Mouse (Mus musculus) left cerebral cortex, postnatal 10 days (tissue): Measurements from ENCODE around the gene Ddb1. TPM values are rescaled to one million over a fixed set of nuclear protein-coding genes. Genes with fewer than 3 reads are reported as not detected.
"Not testable (repeated sequence)": the region's sequence is repeated elsewhere in the genome, so short reads cannot be mapped to it uniquely, and the experiment has no call there.

Experiments
- DNase-seq, 2 experiments: peaks; one replicate each; pipeline ENCODE4 v3.0.0; 2021 to 2022; ENCODE audit warnings: low spot score in 2 of 2, mixed read lengths in 1 of 2; ENCODE audit errors: extremely low spot score in 1 of 2
- intact Hi-C: fragments of 180-260 bp; cut with DNase I; formaldehyde crosslinking; loops from one replicate; pipeline ENCODE4 v1.15.1; 2025
- total RNA-seq, 2 experiments: library from RNA; stranded (reverse); gene quantifications; 2 replicates each; pipeline ENCODE4 v1.2.3; 2021

Ddb1 gene
- total RNA-seq, result 100 to 1,000 TPM; 207 to 211 TPM

DNA sequence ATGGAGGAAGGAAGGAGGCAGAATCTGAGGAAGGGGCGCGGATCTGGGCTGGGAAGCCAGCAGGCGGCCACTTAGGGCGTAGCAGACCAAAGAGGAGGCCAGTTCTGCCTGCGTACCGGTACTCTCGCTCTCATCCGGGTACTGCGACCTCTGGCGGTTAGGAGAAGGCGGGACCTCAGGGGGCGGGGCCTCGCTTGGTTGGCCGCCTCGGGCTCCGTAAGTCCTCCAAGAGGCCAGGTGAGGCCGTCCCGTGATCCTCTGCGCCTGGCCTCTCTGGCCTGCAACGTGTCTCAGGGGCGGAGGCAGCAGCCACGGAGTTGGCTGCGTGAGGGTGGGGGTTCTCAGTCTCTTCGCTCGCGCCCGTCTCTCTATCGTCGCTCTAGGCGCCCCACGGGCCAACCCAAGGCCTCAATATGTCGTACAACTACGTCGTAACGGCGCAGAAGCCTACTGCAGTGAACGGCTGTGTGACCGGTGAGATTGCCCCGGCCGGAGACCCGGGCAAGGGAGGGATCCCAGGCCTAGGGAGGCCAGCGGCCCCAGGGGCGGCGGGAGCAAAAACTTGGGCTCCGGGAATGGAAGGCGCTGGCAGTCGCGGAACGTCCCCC is at the start of gene Ddb1, which contains the start of gene Tkfc:
Gene Ddb1 (plus strand): TSS at position 35 of the 608 bp plus-strand sequence.
Gene Tkfc (minus strand): TSS at position 362 of the 608 bp plus-strand sequence.
- intact Hi-C loops, result loop anchor here (5.0 kb wide), 1 partner anchor 48 kb away; the partner anchor contains the start of gene Tmem216
- peak; percentile 98 to 99 for DNase-seq

DNA sequence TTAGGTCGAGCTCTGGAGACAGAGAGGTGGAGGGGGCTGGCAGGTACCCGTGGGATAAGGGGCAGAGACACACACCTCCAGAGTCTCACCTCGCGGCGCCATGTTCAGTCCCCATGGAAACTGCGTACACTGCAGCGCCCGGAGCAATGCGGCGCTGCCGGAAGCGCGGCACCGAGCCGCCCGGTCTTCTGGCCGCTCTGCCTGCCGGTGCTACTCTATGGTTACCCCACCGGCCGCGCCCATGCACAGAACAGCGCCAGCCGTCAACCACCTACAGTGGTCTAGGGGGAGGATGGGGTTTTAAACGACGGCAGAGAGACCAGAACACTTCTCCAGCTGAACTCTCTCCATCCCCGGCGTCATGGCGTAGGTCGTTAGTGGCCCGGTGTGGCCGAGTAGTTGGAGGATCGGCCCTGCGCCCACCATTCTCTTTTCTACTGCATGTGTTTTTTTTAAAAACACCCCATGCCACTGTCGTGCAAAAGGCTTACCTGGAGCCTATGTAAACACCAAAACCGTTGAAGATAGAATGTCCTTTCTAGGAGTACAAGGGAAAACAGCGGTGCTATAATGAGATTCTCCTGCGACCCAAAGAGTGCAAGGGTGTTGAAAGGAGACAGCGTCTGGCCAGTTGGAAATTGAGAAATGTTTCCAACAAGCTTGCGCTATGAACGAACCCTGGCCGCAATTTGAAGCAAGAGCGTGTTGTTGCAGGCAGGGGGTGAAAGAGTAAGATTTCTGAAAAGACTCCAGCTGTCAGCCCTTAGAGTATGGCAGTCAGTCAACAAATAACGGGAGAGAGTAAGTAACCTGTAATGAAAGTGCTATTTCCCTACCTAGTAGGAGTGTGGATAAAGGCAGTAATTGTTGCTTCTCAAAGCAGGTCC is 49.3 kb upstream of the Ddb1 start, which contains the start of gene Tmem216:
Gene Tmem216 (minus strand): TSS at position 615 of the 887 bp plus-strand sequence.
- DNase-seq, result peak; percentile 74 to 91
- intact Hi-C loops, result loop anchor here (5.0 kb wide), 1 partner anchor 51 kb away; the partner anchor contains the start of genes Ddb1 and Tkfc

DNA sequence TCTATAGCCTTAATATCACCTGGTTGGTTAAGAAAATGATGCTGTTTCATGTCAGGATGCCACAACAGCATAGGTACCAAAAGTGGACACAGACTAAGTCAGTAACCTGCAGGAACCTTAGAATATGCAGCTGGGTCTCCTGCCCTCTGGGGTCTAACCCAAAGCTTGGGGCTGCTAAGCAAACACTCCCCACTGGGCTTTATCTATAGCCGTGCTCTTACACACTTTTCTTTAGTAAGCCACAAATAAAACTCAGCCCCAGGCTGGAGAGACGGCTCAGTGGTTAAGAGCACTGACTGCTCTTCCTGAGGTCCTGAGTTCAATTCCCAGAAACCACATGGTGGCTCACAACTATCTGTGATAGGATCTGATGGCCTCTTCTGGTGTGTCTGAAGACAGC is 48.1 kb upstream of the Ddb1 start:
- intact Hi-C loops, result loop anchor here (5.0 kb wide), 1 partner anchor 50 kb away; the partner anchor contains the start of genes Ddb1 and Tkfc
- no peak for DNase-seq

DNA sequence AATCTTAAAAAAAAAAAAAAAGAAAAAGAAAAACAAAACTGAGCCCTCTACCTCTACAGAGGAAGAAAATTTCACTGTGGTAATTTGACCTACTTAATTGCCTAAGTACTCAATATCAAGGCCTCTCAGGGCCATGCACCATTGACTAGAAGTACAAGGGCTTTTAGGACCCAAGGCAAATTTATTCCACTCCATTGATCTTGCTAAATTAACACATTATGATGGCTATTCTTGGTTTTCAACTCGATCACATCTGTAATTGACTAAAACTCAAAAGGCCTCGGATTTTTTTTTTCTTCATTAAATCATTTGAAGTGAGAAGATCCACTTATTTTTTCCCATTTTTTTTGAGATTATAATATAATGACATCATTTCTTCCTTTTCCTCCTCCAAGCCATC is 47.7 kb upstream of the Ddb1 start:
- intact Hi-C loops, result loop anchor here (5.0 kb wide), 1 partner anchor 50 kb away; the partner anchor contains the start of genes Ddb1 and Tkfc

DNA sequence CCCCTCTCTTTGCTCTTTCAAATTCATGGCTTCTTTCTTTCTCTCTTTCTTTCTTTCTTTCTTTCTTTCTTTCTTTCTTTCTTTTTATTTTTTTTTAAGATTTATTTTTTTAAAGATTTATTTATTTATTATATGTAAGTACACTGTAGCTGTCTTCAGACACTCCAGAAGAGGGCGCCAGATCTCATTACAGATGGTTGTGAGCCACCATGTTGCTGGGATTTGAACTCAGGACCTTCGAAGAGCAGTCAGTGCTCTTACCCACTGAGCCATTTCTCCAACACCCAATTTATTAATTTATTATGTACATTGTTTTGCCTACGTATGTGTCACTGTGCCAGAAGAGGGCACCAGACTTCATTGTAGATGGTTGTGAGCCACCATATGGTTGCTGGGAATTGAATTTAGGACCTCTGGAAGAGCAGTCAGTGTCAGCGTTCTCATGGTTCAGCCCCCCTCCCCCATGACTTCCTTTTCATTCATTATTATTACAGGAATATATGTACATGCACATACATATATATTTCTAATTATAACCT is 47.2 kb upstream of the Ddb1 start:
- DNase-seq, result not testable (repeated sequence)
- intact Hi-C loops, result loop anchor here (5.0 kb wide), 1 partner anchor 49 kb away; the partner anchor contains the start of genes Ddb1 and Tkfc

More for the DNA sequence above, 47.7 kb upstream of the Ddb1 start:
- no peak for DNase-seq

DNA sequence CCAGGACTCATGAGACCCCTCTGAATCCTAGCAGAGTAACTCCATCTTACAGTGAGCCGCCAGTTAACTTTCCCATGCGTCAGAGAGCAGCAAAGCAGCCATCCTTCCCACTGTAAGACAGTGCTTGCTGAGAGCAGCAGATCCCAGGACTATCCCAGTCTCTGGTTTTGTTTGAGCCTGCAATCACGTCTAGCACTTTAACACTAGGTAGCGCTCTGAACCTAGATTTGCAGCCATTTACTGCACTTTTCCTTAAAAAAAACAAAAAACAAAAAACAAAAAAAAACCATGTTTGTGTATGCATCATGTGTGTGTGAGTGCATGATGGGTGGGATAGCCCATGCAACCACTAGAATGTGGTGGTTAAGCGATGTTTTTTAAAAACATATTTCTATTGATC is 45.0 kb upstream of the Ddb1 start:
- DNase-seq, result no peak
- intact Hi-C loops, result no loop called here

DNA sequence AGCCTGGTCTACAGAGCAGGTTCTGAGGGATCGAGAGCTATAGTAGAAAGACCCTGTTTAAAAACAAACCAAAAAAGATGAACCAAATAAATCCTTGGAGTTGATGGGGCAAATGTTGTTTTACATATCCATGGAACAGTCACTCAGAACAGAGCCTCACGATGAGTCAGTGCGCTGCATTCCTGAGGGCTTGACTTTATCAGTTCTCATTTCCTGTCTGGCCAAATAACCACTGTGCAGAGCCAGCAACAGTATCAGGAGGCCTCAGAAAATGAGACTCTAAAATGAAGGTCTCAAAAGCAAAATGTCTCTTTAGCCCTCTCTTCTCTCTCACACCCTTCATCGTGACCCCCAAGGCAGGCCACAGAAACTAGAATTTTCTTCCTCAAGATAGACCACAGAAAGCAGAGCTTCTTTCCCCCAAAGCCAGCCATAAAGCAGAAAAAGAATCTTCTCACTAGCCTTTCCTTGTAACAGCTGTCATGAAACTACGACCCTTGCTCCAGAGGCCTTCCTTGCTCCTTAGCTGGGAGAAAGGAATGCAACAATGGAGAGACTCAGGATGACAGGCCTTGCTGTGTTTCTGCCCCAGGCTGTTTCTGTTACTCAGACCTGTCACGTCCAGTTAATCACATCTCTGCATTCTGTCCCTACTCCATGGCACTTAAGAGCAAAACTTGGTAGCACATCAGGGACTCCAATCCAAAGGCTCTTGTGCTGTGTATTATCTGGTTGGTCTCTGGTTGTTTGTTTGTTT is 43.4 kb upstream of the Ddb1 start:
- intact Hi-C loops, result no loop called here
- DNase-seq, result no peak

DNA sequence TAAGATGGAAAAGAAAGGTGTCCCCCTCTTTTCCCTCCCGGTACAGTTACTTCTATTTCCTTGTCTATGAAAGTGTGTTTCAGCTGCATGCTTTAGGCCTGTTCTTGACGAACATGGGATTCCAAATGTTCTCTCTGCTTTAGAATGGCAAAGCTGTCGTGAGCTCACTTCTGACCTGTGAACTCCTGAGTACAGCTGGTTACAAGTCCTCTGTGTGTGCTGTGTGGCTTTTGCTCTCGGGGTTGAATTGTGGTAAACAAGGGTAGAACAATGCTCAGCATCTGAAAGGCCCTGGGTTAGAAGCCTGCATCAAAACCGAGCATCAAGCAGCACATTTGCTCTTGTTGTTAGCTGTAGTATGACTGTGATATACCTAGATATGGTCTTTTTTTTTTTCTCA is 42.8 kb upstream of the Ddb1 start:
- DNase-seq, result no peak
- intact Hi-C loops, result no loop called here

DNA sequence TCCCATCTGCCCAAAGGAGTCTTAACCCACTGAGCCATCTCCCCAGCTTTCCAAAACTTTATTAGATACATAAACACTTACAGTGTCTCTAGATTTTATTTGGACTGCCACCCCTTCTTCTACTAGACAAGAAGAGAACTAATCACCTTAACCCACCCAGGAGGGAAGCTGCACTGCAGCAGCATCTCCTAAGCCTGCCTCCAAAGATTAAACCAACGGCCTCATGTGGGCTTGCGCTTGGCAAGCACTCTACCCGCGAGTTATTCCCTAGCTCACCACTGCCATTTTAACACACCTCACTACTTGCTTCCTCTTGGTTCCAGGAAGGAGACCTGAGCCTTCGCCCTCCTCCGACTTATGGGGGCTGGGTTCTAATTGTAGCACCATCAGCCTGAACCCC is 40.8 kb upstream of the Ddb1 start:
- intact Hi-C loops, result no loop called here
- DNase-seq, result no peak

DNA sequence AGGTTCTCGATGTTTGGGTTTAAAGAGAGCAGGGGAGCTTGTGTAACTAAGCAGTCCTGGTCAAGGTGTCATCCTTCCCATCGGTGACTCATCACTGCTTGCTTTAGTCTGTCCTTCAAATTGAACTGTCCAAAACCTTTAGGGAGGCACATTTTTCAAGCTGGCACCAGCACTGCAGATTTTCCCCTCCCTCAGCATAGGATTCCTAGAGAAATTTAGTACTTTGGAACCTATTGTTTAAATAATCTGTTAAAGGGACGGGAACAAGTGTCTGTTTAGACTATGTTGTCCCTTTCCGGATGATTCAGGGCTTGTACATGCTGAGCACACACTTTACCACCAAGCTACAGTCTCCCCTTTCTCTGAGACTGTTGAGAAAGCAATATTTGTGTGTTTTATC is 39.9 kb upstream of the Ddb1 start:
- intact Hi-C loops, result no loop called here

DNA sequence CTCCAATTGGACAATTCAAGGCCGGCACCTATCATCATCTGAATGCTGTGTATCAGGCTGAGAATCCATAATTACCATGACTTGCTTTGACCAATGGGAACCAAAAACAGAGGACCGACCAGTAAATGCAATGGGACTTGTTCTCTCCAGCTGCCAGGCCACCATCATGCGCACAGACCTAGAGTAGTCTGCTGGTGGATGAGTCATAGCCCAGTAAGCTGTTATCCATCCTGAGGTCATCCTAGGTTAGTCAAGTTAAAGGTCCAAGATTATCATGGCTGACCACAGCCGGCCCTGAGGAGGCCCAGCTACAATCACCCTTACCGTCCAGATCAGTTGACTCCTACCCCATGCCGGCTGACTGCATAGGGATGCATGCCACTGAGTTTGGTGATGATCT is 35.5 kb upstream of the Ddb1 start:
- intact Hi-C loops, result no loop called here
- DNase-seq, result no peak

More for the DNA sequence above, 39.9 kb upstream of the Ddb1 start:
- no peak for DNase-seq

DNA sequence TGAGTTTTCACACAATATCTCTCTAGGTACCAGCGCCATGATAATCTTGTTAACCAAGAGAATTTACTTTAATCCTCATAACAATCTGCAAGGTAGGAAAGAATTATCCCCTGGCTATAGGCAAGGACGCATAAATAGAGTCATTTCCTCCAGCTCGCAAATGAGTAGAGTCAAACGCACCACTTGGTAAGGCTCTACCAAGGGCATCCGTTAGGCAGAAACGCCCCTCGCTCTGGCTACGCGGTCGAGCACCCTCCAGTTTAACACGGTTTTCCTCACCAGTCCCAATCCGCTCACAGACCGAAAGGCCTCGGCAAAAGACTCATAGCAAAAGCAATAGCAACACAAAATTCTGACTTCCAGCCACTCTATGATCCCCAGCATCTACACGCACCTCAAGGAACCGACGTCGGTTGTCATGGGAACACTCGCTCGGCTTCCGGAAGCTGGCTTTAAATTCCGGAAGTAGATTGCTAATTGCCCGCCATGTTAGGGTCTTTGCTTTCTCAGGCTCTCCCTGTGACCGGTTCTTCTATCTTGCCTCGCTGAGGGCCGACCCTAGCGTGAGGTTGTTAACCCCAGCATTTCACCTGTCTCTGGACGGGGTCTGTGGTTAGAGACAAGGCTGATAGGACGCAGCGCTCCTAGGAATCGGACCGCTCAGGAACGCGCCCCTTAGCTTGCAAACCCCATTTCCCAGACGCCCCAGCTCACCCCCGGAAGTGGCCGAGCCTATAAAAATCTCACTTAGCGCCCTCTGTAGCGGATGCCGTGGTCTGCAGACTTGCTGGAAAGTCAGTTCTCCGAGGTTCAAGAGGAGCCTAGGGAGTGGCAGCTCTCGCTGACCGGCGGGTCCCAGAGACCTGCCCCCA is 28.2 kb upstream of the Ddb1 start, which contains the start of the genes Cyb561a3 and Tmem138:
Gene Cyb561a3 (plus strand): TSS at position 483 of the 872 bp plus-strand sequence.
Gene Tmem138 (minus strand): TSS at position 673 of the 872 bp plus-strand sequence.
- DNase-seq, result peak; percentile 91 to 93
- intact Hi-C loops, result no loop called here

DNA sequence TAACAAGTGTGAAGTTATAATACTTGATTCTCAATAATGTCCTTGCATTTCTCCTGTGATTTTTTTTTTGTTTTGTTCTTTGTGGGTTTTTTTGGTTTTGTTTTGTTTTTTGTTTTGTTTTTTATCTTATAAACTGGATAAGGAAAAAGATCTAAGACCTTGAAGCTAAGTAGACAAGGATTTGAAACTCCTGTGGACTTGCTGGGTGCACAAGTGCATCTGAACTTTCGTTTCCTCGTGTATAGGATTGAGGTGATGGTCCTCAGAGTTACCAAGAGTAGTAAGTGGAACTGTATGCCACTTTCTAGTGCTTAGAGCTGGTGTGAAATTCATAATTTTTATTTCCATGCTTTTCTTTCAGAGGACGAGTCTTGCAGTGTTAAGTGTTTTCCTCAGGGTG is 25.0 kb upstream of the Ddb1 start:
- intact Hi-C loops, result no loop called here

DNA sequence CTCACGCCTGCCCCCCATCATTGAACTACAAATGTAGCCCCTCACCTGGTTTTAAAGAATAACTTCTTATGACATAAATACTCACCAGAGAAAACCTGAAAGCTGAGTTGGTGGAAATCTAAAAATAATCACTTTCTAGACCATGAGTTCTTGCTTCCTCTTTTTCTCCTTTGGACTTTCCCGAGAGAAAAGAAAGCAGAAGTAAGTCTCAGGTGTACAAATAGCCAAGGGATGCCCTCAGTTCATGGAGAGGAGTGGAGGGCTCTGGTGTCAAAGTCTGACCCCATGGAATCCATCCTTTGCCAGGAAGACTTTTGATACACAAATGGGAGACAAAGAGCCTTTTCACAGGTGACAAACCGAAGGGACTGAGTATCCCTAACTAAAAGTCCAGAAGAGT is 24.4 kb upstream of the Ddb1 start:
- intact Hi-C loops, result no loop called here
- no peak for DNase-seq

More for the DNA sequence above, 25.0 kb upstream of the Ddb1 start:
- no peak for DNase-seq

DNA sequence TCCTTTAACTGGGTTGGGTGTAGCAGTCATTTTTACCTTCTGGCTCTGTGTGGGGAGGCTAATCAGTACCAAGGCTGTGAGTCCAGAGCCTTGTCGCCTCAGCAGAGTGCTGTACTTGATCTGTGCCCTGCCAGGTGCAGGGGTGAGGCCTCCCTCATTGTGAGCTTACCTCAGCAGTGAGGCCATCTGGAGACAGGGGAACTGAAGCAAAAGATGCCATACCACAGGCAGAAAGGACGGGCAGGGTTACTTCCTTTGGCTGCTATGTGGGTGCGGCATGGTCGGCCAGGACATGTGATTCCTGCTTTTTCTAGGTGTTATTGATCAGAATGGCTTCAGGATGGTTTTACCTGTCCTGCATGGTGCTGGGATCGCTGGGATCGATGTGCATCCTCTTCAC is 23.1 kb upstream of the Ddb1 start:
- intact Hi-C loops, result no loop called here
- no peak for DNase-seq

DNA sequence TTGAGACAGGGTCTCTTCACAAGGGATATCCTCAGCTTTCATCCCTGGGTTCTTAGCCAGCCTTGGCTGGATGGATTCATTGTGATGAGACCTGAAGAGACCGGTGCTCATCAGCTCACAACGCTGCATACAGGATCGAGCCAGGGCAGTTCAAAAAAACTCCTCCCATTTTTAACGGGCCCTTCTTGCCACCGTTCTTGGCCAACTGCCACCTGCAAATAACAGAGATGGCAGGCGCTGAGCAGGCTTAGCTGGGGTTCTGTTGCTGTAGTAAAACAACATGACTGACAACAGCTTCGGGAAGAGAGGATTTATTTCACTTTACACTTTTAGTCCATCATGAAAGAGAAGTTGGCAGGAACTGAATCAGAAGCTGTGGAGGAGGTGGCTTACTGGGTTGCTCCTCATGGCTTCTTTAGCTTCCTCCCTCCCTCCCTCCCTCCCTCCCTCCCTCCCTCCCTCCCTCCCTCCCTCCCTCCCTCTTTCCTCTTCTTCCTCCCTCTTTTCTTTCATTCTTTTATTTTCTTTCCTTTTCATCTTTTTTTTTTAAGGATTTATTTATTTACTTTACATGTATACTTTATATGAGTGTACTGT is 21.5 kb upstream of the Ddb1 start:
- no peak for DNase-seq
- intact Hi-C loops, result no loop called here

DNA sequence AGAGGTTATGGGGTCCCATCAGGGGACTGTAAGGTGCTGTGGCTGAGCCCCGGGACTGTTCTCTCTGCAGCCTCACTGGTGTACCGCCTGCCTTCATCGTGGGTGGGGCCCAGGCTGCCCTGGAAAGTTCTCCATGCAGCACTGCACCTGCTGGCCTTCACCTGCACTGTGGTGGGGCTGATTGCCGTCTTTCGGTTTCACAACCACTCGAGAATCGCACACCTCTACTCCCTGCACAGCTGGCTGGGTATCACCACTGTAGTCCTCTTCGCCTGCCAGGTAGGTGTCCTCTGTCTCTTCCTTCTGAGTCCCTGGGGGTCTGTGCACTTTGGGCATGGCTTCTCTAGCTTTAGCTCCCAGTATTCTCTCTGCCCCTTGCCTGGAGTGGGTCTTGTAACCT is 20.0 kb upstream of the Ddb1 start:
- intact Hi-C loops, result no loop called here
- DNase-seq, result no peak
